Mouse (Mus musculus): ENCODE data around the gene Rorc. TPM values are rescaled to one million over a fixed set of nuclear protein-coding genes. Genes with fewer than 3 reads are reported as not detected.

The Rorc gene
- 10 to 100 TPM; 97.8 to 99.7 TPM for total RNA-seq (2021)
- long read RNA-seq, experiment 1, transcript Rorc-201 (11 exons, 2,136 nt) = major isoform, 150 of 198 reads
- long read RNA-seq, experiment 1, partial matches to known transcripts = 8 of 198 reads
- long read RNA-seq, experiment 1, other reads (novel, unspliced or antisense) = 40 of 198 reads
- long read RNA-seq, experiment 2, transcript Rorc-201 (11 exons, 2,136 nt) = major isoform, 149 of 208 reads
- long read RNA-seq, experiment 2, partial matches to known transcripts = 7 of 208 reads
- long read RNA-seq, experiment 2, other reads (novel, unspliced or antisense) = 52 of 208 reads

DNA sequence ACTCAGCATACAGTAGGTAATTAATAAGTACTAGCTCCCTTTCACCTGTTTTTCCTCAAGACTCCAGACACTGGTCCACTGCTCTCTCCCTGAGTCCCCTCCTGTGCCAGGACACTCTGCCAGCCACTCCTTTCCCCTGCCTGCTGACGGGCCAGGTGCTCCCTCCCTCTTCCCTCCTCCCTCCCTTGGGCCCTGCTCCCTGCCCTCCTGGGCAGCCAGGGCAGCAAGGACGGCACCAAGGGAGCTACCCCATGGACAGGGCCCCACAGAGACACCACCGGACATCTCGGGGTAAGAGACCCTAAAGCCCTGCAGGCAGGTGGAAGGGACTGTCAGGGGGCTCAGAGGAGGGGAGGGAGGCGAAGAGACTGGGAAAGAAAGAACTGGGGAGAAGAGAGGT lies at the start of gene Rorc:
TSS of gene Rorc (plus strand) at position 154 of the 400 bp plus-strand sequence.
- DNase-seq = peak; percentile 89
- H3K27ac ChIP-seq = peak within 1 kb of the TSS; percentile 94
- peak within 1 kb of the TSS; percentile 80 for H3K4me3 ChIP-seq
- intact Hi-C loops (cut with DNase I) = loop anchor here (5.0 kb wide), 1 partner anchor 70 kb away; the partner anchor contains the start of genes Mrpl9 and Oaz3
- no peak for TF ChIP-seq CTCF (IDR thresholded peaks at IDR 0.05)

DNA sequence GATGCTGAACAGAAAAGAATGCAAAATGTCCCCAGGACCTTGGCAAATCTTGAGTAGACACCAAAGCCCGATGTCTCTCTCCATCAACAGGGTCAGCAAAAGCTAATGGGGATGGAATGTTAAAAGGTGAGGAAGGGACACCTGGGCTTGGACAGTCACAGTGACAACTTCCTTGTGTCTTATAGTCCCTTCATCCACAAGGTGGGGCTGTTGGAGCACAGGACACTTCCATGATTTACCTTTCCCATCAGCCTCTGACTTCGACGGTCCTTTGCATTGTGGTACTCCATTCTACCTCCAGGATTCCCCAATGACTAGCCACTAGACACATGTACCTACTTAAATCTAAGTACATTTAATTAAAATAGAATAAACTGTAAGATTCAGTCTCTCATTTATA lies 43.9 kb upstream of the Rorc start:
- intact Hi-C loops (cut with DNase I) = no loop called here
- no peak for DNase-seq
- Histone ChIP-seq H3K27ac (no peak overlapping the region), H3K4me3 (no peak overlapping the region)
- TF ChIP-seq CTCF (IDR thresholded peaks at IDR 0.05) = peak; percentile 47

DNA sequence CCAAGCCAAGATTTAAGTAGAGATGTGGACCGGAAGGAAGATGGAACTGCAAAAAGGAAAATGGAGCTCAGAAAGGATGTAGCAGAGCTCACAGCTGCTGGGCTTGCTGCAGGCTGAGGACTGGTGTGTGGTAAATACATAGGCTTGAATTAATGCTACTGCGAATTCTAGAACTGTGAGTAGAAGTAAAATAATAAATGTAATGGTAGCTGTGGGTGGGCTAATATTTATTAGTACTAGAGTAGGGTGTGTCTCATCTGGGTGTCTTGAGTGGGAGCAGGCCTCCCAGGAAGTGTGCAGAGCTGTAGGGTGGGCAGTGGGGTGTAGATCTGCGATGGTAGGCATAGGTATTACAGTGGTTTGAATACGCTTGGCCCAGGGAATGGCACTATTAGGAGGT lies 38.2 kb upstream of the Rorc start:
- DNase-seq = no peak
- Histone ChIP-seq H3K4me3 (no peak overlapping the region), H3K27ac (no peak overlapping the region)
- intact Hi-C loops (cut with DNase I) = no loop called here
- no peak for TF ChIP-seq CTCF (IDR thresholded peaks at IDR 0.05)

DNA sequence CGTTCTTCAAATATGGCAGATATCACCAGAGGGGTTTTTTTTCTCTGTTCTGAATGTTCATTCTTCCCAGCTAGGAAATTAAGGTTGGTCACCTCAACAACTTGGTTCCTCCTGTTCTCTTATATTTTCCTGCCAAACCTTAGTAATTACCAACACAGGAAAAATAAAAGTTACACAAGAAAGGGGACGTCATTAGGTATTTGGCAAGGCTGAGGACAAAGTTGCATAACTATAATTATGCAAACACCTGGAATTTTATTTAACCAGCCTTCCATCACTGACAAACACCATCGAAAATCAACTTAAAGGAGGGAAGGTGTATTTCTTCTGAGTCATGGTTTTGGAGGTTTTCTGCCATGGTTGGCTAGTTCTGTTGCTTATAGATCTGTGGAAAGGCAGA lies 34.1 kb upstream of the Rorc start:
- intact Hi-C loops (cut with DNase I) = no loop called here
- no peak for DNase-seq
- no peak overlapping the region for H3K27ac ChIP-seq
- no peak overlapping the region for H3K4me3 ChIP-seq
- TF ChIP-seq CTCF (IDR thresholded peaks at IDR 0.05) = no peak

DNA sequence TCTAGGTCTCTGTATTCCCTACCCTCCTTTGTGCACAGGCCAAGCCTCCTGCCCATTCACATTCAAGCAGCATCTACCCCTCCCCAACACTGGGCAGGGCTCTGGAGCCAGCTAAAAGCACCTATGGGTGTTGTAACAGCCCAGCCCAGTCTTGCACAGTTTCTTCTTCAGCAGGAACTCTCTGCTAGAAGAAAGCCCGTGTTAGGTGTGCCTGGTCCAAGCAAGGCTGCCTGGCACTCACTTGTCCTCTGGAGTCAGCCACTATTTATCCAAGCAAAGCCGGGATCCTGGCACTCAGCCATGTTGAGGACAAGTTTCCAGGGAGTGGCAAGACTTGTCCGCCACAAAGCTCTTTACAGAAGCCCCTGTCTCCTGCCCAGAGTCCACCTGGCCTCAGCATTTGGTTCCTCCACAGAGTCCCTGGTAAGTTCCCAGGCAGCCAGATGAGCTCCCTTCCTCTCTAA lies 30.6 kb upstream of the Rorc start, which contains the start of gene Them5:
TSS of gene Them5 (plus strand) at position 141 of the 464 bp plus-strand sequence.
- no peak for TF ChIP-seq CTCF (IDR thresholded peaks at IDR 0.05)
- Histone ChIP-seq H3K27ac (no peak within 1 kb of the TSS), H3K4me3 (no peak within 1 kb of the TSS)
- intact Hi-C loops (cut with DNase I) = no loop called here
- no peak for DNase-seq

DNA sequence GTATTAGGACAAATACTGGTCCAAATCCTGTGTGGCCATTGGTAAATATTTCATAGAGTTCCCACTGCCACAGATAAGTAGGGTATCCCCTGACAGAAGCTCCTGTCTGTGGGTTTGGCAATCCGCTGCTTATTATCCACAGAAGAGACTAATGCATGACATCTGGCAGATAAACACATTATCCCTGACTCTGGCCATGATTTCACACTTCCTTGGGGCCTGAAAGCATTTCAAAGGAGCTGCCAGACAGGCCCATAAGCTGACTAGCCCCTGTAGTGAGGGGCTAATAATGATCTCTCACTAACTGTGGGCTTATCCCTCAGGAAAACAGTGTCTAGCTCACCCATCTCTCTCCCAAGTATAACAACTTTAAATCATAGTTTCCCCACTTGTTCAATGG lies 30.0 kb upstream of the Rorc start:
- no peak overlapping the region for H3K27ac ChIP-seq
- TF ChIP-seq CTCF (IDR thresholded peaks at IDR 0.05) = no peak
- intact Hi-C loops (cut with DNase I) = no loop called here
- no peak for DNase-seq
- H3K4me3 ChIP-seq = no peak overlapping the region

DNA sequence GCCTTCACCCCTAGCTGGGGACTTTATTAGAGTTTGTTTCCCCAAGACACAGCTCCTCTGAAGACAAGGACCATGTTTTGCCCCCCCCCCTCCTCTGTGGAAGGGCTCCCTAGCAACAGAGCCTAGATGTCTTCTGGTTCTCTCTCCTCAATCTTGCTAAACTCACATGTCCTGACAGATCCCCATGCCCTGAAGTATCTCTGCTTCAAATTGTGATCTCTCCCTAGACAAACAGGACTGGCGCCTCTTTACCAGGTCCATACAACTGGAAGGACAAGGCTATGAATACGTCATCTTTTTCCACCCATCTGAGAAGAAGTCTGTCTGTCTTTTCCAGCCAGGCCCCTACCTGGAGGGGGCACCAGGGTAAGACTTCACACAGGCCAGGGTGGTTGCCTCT lies 28.4 kb upstream of the Rorc start:
- no peak for TF ChIP-seq CTCF (IDR thresholded peaks at IDR 0.05)
- DNase-seq = no peak
- no peak overlapping the region for H3K4me3 ChIP-seq
- no peak overlapping the region for H3K27ac ChIP-seq
- intact Hi-C loops (cut with DNase I) = no loop called here

DNA sequence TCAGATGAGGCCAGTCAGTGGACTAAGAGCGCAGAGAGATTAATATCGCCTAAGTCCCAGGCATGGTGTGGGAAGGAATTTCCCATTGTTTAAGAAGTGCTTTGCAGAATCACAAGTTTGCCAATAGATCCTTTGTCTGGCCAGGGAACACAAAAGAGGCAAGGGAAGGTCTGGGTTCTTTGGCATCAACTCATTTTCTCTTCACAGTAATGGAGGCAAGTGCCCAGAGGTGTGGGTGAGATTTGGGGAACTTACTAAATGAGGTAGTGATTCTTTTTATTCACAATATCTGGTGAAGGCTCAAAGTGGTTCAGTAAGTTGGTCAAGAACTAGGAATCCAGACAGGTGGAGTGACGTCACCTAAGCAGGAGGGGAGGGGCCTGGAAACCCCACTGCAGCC lies 27.7 kb upstream of the Rorc start:
- DNase-seq = no peak
- Histone ChIP-seq H3K4me3 (no peak overlapping the region), H3K27ac (no peak overlapping the region)
- intact Hi-C loops (cut with DNase I) = no loop called here
- no peak for TF ChIP-seq CTCF (IDR thresholded peaks at IDR 0.05)

DNA sequence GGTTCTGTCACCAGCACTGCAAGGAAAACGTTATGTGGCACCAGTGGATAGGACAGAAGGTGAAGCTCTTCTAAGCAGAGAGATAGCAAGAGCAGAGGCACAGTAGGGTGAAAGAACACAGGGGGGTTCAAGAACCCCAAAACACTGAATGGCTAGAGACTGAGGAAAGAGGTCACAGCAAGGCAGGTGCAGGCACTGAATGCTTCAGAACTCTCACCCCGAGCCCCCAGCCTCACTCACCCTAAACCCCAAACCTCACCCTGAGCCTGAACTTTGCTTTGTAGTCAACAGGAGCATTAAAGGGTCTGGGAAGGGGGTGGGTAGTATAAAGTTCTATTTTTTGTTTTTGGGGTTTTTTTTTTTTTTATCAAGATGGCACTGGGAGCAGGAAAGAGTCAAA lies 24.4 kb upstream of the Rorc start:
- intact Hi-C loops (cut with DNase I) = no loop called here
- no peak for TF ChIP-seq CTCF (IDR thresholded peaks at IDR 0.05)
- Histone ChIP-seq H3K4me3 (no peak overlapping the region), H3K27ac (no peak overlapping the region)
- DNase-seq = no peak

DNA sequence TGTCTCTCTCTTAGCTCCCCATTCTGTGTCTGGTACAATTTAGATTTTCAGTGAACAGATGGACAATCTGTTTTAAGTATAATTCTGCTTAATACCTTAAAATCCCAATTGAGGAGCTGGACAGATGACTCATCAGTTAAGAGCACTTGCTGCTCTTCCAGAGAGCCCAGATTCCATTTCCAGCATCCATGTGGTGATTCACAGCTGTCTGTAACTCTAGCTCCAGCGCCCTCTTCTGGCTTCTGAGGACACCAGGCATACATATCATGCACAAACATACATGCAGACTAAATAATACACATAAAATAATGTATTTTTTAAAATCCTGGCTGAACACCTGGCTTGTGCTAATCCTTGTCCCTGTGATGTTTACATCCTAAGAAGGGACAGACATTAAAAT lies 11.8 kb upstream of the Rorc start:
- peak; percentile 26 for DNase-seq
- TF ChIP-seq CTCF (IDR thresholded peaks at IDR 0.05) = peak; percentile 53
- intact Hi-C loops (cut with DNase I) = loop anchor here (10.0 kb wide), 2 partner anchors 304 to 544 kb away; no protein-coding TSS in a partner anchor
- Histone ChIP-seq H3K27ac (no peak overlapping the region), H3K4me3 (no peak overlapping the region)

DNA sequence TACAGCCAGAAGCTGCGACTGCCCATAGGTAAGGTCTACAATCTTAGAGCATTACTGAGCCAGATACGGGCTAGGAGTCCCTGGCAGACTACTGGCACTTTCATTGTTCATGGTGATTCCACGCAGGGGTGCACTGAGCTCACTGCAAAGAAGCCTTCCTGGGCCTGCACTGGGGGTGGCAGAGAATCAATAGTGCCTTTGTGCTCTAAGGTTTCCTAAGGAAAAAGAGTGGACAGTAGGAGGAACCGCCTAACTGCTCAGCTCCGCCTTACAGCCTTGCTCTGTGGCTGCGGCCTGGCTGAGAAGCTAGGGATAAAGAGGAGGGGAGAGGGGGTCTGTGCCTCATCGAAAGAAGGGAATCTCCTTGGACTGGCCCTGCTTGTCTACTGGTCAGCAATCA lies 10.5 kb upstream of the Rorc start, which contains the start of gene C2cd4d:
TSS of gene C2cd4d (plus strand) at position 301 of the 400 bp plus-strand sequence.
- no peak for DNase-seq
- Histone ChIP-seq H3K27ac (no peak within 1 kb of the TSS; the same call in 1 of the 2 replicates), H3K4me3 (peak within 1 kb of the TSS; percentile 78)
- intact Hi-C loops (cut with DNase I) = loop anchor here (10.0 kb wide), 2 partner anchors 303 to 543 kb away; no protein-coding TSS in a partner anchor
- no peak for TF ChIP-seq CTCF (IDR thresholded peaks at IDR 0.05)

DNA sequence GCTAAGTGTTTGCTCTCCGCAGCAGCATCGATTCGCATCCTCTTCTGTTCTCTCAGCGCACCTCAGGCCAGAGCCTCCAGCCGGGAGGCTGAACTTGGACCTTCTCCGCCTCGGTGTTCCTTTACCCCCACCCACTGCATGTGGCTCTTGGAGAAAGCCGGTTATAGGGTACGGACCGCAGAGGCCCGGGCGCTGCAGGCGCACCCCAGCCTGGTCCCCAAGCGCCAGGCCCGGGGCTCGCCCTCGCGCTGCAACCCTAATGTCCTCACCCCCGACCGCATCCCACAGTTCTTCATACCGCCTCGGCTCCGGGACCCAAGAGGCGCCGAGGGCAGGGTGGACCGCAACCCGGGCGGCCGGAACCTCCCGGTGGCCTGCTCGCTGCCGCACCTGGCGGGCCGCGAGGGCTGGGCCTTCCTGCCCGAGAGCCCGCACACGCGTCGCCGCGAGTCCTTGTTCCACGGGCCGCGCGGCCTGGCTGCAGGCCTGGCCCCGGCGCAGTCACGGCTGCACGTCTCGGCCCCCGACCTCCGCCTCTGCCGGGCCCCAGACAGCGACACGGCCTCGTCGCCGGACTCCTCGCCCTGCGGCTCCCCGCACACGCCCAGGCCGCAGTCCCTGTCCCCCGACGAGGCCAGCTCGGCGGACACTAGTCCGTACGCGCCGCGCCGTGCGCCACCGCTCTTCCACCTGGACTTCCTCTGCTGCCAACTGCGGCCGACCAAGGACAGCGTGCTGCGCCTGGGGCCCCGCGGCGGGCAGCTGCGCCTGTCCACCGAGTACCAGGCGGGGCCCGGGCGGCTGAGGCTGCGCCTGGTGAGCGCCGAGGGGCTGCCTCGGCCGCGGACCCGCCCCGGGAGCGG lies 9.1 kb upstream of the Rorc start:
- no peak for TF ChIP-seq CTCF (IDR thresholded peaks at IDR 0.05)
- intact Hi-C loops (cut with DNase I) = loop anchor here (10.0 kb wide), 2 partner anchors 301 to 541 kb away; no protein-coding TSS in a partner anchor
- Histone ChIP-seq H3K4me3 (peak overlapping the region; percentile 78), H3K27ac (peak overlapping the region; percentile 76)
- peak; percentile 78 for DNase-seq

DNA sequence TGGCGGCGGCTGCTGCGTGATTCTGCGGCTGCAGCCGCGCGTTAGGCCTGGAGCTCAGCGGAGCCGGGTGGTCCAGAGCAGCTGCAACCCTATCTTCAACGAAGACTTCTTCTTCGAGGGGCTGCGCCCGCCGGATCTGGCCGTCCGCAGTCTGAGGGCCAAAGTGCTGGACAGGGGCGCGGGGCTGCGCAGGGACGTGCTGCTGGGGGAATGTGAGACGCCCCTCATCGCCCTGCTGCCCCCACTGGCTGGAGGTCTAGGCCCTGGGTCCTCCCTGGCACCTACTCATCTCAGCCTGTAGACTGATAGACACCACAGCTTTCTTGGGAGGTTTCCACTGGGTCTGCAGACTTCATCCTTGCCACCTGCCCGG lies 8.5 kb upstream of the Rorc start:
- no peak for DNase-seq
- Histone ChIP-seq H3K4me3 (peak overlapping the region; percentile 78), H3K27ac (peak overlapping the region; percentile 76)
- intact Hi-C loops (cut with DNase I) = loop anchor here (10.0 kb wide), 2 partner anchors 301 to 541 kb away; no protein-coding TSS in a partner anchor
- TF ChIP-seq CTCF (IDR thresholded peaks at IDR 0.05) = no peak
